Mouse (Mus musculus): ENCODE measurements around the gene Mxra8.
A peak's percentile ranks its signal among the peaks of the same experiment; 100 is the strongest.

Mxra8 gene

GRCm38 (mm10) chr4:155837404-155838010 is 2.0 kb upstream of the Mxra8 start:
- peak; percentile 79 to 80 for DNase-seq (ENCODE audit: low spot score in 2 of 2)

- peak; percentile 67 to 71 for DNase-seq (ENCODE audit: low spot score in 2 of 2)
Observed at GRCm38 (mm10) chr4:155838187-155839153, 1.0 kb upstream of the Mxra8 start.

- DNase-seq (ENCODE audit: low spot score in 2 of 2): no peak
Observed at GRCm38 (mm10) chr4:155840076-155841002, 859 bp downstream of the Mxra8 start.

GRCm38 (mm10) chr4:155841003-155841454 is 1.5 kb downstream of the Mxra8 start:
- peak; percentile 69 to 70 for DNase-seq (ENCODE audit: low spot score in 2 of 2)

GRCm38 (mm10) chr4:155841651-155842270 is 2.3 kb downstream of the Mxra8 start:
- no peak for DNase-seq (ENCODE audit: low spot score in 2 of 2)

- DNase-seq (ENCODE audit: low spot score in 2 of 2): no peak
Observed at GRCm38 (mm10) chr4:155843231-155843630, 3.8 kb downstream of the Mxra8 start.

GRCm38 (mm10) chr4:155846871-155847578 is 7.5 kb downstream of the Mxra8 start, which contains the start of gene Dvl1:
Gene Dvl1, plus strand, starts transcription at chr4:155847402.
- peak; percentile 90 to 92 for DNase-seq (ENCODE audit: low spot score in 2 of 2)

- no peak for DNase-seq (ENCODE audit: low spot score in 2 of 2)
Observed at GRCm38 (mm10) chr4:155847591-155848352, 8.3 kb downstream of the Mxra8 start.

- no peak for DNase-seq (ENCODE audit: low spot score in 2 of 2)
Observed at GRCm38 (mm10) chr4:155848434-155849095, 9.1 kb downstream of the Mxra8 start.

- no peak for DNase-seq (ENCODE audit: low spot score in 2 of 2)
Observed at GRCm38 (mm10) chr4:155849391-155849790, 9.9 kb downstream of the Mxra8 start.

- no peak for DNase-seq (ENCODE audit: low spot score in 2 of 2)
Observed at GRCm38 (mm10) chr4:155849792-155850451, 10.4 kb downstream of the Mxra8 start.

GRCm38 (mm10) chr4:155851368-155851767 is 11.9 kb downstream of the Mxra8 start:
- no peak for DNase-seq (ENCODE audit: low spot score in 2 of 2)

- DNase-seq (ENCODE audit: low spot score in 2 of 2): no peak
Observed at GRCm38 (mm10) chr4:155851951-155852411, 12.5 kb downstream of the Mxra8 start.

- no peak for DNase-seq (ENCODE audit: low spot score in 2 of 2)
Observed at GRCm38 (mm10) chr4:155853421-155853820, 13.9 kb downstream of the Mxra8 start.

GRCm38 (mm10) chr4:155854991-155855390 is 15.5 kb downstream of the Mxra8 start:
- DNase-seq (ENCODE audit: low spot score in 2 of 2): no peak

GRCm38 (mm10) chr4:155856071-155856470 is 16.6 kb downstream of the Mxra8 start:
- no peak for DNase-seq (ENCODE audit: low spot score in 2 of 2)

- no peak for DNase-seq (ENCODE audit: low spot score in 2 of 2)
Observed at GRCm38 (mm10) chr4:155856881-155857280, 17.4 kb downstream of the Mxra8 start.

GRCm38 (mm10) chr4:155859318-155859717 is 19.8 kb downstream of the Mxra8 start:
- DNase-seq (ENCODE audit: low spot score in 2 of 2): no peak

- no peak for DNase-seq (ENCODE audit: low spot score in 2 of 2)
Observed at GRCm38 (mm10) chr4:155861787-155862186, 22.3 kb downstream of the Mxra8 start.

All from heart, adult 9 months (tissue).